Mouse (Mus musculus): ENCODE data around the gene Enpp3. TPM values are rescaled to one million over a fixed set of nuclear protein-coding genes. Genes with fewer than 3 reads are reported as not detected.

Gene Enpp3
- polyA plus RNA-seq (2012; ENCODE audit: insufficient read depth, insufficient read length, missing spikeins) = 2.2 and 5.0 TPM in 2 replicates

DNA sequence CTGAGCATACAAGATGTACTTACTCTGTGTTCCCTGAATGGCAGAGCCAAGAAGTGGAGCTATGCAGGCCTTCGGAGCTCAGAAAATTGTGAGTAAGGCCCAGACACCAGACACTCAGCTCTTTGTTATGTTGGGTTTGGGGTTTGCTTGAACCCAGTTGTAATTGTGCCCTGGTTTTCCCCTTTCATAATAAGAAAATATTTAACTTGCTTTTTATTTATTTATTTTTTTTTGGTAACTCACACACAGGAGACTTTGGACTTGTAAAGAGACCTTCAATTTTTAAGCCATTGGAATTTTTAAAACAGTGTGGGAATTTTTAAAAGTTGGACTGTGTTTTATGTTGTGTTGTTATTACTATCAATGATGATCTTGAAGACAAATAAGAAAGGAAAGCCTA, at the start of gene Enpp3:
Enpp3 (minus strand) TSS at position 148 of the 400 bp plus-strand sequence.
- Histone ChIP-seq H3K4me1 (ENCODE audit: control insufficient read depth, insufficient read depth, insufficient read length, low read length) (no peaks in the 10 kb centered on the region), H3K27ac (replicated peaks; ENCODE audit: low read depth, low read length) (no peak within 1 kb of the TSS), H3K4me3 (ENCODE audit: insufficient read depth, low read depth, low read length) (no peak within 1 kb of the TSS)

DNA sequence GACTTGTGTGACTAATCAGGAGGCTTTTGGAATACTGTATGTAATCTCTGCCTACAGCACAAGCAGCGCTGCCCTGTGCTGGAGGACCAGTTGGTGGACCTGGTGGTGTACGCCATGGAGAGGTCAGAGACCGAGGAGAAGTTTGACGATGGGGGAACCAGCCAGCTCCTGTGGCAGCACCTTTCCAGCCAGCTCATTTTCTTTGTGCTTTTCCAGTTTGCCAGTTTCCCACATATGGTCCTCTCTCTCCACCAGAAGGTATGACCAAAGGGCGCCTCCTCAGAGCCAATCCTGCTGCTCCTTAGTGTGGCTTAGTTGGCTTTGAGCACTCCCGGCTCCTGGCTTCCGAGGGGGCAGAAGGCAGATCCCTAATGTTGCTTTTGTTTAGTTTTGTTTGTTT, 45.7 kb upstream of the Enpp3 start:
- no peaks in the 10 kb centered on the region for H3K4me1 ChIP-seq (ENCODE audit: control insufficient read depth, insufficient read depth, insufficient read length, low read length)
- H3K4me3 ChIP-seq (ENCODE audit: insufficient read depth, low read depth, low read length) = no peak overlapping the region
- H3K27ac ChIP-seq (replicated peaks; ENCODE audit: low read depth, low read length) = no peak overlapping the region

- Histone ChIP-seq H3K4me3 (ENCODE audit: insufficient read depth, low read depth, low read length) (no peak overlapping the region), H3K27ac (replicated peaks; ENCODE audit: low read depth, low read length) (no peak overlapping the region), H3K4me1 (ENCODE audit: control insufficient read depth, insufficient read depth, insufficient read length, low read length) (no peaks in the 10 kb centered on the region)
These were observed 43.4 kb upstream of the Enpp3 start for GRCm38 (mm10) chr10:24886008-24886407.

- Histone ChIP-seq H3K4me3 (ENCODE audit: insufficient read depth, low read depth, low read length) (no peak overlapping the region), H3K27ac (replicated peaks; ENCODE audit: low read depth, low read length) (no peak overlapping the region), H3K4me1 (ENCODE audit: control insufficient read depth, insufficient read depth, insufficient read length, low read length) (no peaks in the 10 kb centered on the region)
These were observed 31.0 kb upstream of the Enpp3 start for GRCm38 (mm10) chr10:24873624-24874023.

DNA sequence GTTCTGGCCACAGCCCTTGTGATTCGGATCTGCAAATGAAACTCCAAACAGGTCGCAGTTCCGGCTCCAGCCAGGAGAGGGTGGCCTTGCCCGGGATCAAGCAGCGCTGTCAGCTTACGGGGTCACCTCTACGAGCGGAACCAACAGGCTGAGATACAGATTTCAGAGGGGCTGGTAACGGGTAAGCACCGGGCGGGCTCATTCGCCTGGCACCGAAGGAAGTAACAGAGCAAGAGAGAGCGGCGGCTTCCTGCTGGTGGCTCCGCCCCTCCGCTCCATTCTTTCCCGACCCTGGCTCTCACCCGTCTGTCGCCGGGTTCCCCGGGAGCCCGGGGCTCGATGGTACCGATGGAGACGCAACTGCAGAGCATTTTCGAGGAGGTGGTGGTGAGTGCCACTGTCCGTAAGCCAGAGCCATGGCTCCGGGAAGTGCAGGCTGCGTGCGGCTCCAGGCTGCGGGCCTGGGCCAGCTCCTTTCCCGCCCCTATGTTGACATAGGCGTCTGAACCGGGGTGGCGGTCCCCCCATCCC, 27.2 kb upstream of the Enpp3 start, which contains the start of gene Med23:
Med23 (plus strand) TSS at position 227 of the 531 bp plus-strand sequence.
- H3K4me3 ChIP-seq (ENCODE audit: insufficient read depth, low read depth, low read length) = peak within 1 kb of the TSS; percentile 98

GRCm38 (mm10) chr10:24864434-24864833, 21.8 kb upstream of the Enpp3 start:
- Histone ChIP-seq H3K4me1 (ENCODE audit: control insufficient read depth, insufficient read depth, insufficient read length, low read length) (no peaks in the 10 kb centered on the region), H3K27ac (replicated peaks; ENCODE audit: low read depth, low read length) (no peak overlapping the region), H3K4me3 (ENCODE audit: insufficient read depth, low read depth, low read length) (no peak overlapping the region)

More for the DNA sequence above, 27.2 kb upstream of the Enpp3 start, which contains the start of gene Med23:
- H3K27ac ChIP-seq (replicated peaks; ENCODE audit: low read depth, low read length) = peak within 1 kb of the TSS; percentile 46; the same call in 1 of the 2 replicates
- no peaks in the 10 kb centered on the region for H3K4me1 ChIP-seq (ENCODE audit: control insufficient read depth, insufficient read depth, insufficient read length, low read length)

- no peak overlapping the region for H3K4me3 ChIP-seq (ENCODE audit: insufficient read depth, low read depth, low read length)
- no peak overlapping the region for H3K27ac ChIP-seq (replicated peaks; ENCODE audit: low read depth, low read length)
- H3K4me1 ChIP-seq (ENCODE audit: control insufficient read depth, insufficient read depth, insufficient read length, low read length) = no peaks in the 10 kb centered on the region
These were observed 20.5 kb upstream of the Enpp3 start for GRCm38 (mm10) chr10:24863146-24863545.

DNA sequence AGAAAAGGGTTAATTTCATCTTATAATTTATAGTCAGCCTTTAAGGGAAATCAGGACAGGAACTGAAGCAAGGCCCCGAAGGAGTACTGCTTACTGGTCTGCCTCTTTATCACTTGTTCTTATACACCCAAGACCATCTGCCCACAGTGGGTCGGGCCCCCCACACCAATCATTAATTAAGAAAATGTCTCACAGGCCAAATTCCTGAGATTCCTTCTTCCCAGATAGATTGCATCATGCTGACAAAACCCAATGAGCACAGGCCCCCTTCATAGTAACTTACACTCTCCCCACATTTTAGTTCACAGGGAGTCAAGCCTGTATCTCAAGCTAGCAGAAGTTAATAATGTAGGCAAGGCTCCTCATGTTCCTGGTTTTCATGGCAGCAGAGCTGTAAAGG, 625 bp downstream of the Enpp3 start:
- H3K27ac ChIP-seq (replicated peaks; ENCODE audit: low read depth, low read length) = no peak overlapping the region
- H3K4me3 ChIP-seq (ENCODE audit: insufficient read depth, low read depth, low read length) = no peak overlapping the region
- H3K4me1 ChIP-seq (ENCODE audit: control insufficient read depth, insufficient read depth, insufficient read length, low read length) = no peaks in the 10 kb centered on the region

DNA sequence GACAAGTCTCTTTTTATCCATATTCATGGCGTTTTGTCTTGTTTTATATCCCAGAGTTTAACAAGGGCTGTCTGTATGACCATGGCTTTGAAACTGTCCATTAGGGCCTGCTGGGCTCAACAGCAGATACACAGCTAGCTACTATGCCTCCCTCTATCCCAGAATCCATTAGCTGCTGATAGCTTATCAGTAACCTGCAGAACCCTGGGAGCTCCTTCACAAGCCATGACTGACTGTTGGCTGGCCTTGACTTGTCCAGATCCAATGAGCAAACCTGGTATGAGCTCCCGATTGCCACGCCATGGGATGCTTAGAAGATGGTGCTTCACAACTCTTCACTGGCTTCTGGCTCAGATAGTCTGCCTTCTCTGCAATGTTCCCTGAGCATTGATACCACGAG, 1.8 kb downstream of the Enpp3 start:
- no peaks in the 10 kb centered on the region for H3K4me1 ChIP-seq (ENCODE audit: control insufficient read depth, insufficient read depth, insufficient read length, low read length)
- no peak overlapping the region for H3K27ac ChIP-seq (replicated peaks; ENCODE audit: low read depth, low read length)
- H3K4me3 ChIP-seq (ENCODE audit: insufficient read depth, low read depth, low read length) = no peak overlapping the region

GRCm38 (mm10) chr10:24836366-24837038, 6.1 kb downstream of the Enpp3 start:
- peaks cover 3% of the 10 kb centered on the region; the same call in 1 of the 2 replicates for H3K4me1 ChIP-seq (ENCODE audit: control insufficient read depth, insufficient read depth, insufficient read length, low read length)
- H3K4me3 ChIP-seq (ENCODE audit: insufficient read depth, low read depth, low read length) = peak overlapping the region; percentile 47; the same call in 1 of the 2 replicates
- H3K27ac ChIP-seq (replicated peaks; ENCODE audit: low read depth, low read length) = no peak overlapping the region

- peak overlapping the region; percentile 47 for H3K4me3 ChIP-seq (ENCODE audit: insufficient read depth, low read depth, low read length)
- H3K27ac ChIP-seq (replicated peaks; ENCODE audit: low read depth, low read length) = no peak overlapping the region
- H3K4me1 ChIP-seq (ENCODE audit: control insufficient read depth, insufficient read depth, insufficient read length, low read length) = peaks cover 3% of the 10 kb centered on the region; the same call in 1 of the 2 replicates
These were observed 6.8 kb downstream of the Enpp3 start for GRCm38 (mm10) chr10:24835702-24836342.

GRCm38 (mm10) chr10:24834634-24835371, 7.8 kb downstream of the Enpp3 start:
- H3K4me1 ChIP-seq (ENCODE audit: control insufficient read depth, insufficient read depth, insufficient read length, low read length) = peaks cover 3% of the 10 kb centered on the region; the same call in 1 of the 2 replicates
- H3K4me3 ChIP-seq (ENCODE audit: insufficient read depth, low read depth, low read length) = peak overlapping the region; percentile 34
- 0 out of 2 replicates have a peak overlapping the region, but pooled peaks have one; percentile 42 for H3K27ac ChIP-seq (replicated peaks; ENCODE audit: low read depth, low read length)

GRCm38 (mm10) chr10:24832306-24832705, 10.3 kb downstream of the Enpp3 start:
- H3K4me1 ChIP-seq (ENCODE audit: control insufficient read depth, insufficient read depth, insufficient read length, low read length) = peaks cover 3% of the 10 kb centered on the region; the same call in 1 of the 2 replicates
- H3K4me3 ChIP-seq (ENCODE audit: insufficient read depth, low read depth, low read length) = no peak overlapping the region
- no peak overlapping the region for H3K27ac ChIP-seq (replicated peaks; ENCODE audit: low read depth, low read length)

DNA sequence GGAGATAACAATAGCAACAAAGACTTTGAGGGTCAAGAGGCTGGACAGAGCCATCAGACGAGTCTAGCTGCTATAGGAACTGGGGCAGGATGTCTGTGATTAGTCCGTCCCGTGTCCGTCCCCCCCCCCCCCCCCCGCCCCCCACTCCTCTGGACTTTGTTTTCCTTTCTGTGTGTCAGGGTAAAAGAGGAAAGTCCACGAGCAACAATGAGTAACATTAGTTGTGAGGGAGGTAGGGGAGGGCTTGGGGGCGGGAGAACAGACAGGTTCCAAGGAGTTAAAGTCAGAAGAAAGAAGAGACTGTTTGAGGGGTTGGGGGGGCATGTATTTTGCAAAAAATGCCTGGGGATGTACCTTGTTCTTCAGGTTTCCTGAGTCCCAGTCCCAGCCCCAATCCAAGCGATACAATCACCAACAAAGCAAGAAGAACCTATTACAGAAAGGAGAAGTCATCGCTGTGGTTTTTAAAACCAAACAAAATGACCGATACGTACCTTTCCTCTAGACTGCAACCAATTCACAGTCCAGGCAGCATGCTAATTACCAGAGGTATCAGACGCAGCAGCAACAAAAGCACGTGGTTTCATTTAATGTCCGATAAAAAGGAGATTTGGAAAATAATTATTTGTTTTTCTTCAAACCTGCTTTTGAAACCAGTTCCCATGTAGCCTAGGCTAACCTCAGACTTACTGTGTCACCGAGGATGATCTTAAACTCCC, 11.1 kb downstream of the Enpp3 start:
- no peak overlapping the region for H3K4me3 ChIP-seq (ENCODE audit: insufficient read depth, low read depth, low read length)
- H3K4me1 ChIP-seq (ENCODE audit: control insufficient read depth, insufficient read depth, insufficient read length, low read length) = peaks cover 3% of the 10 kb centered on the region; the same call in 1 of the 2 replicates
- no peak overlapping the region for H3K27ac ChIP-seq (replicated peaks; ENCODE audit: low read depth, low read length)
